Mouse (Mus musculus): ENCODE measurements around the gene Hist1h1a. TPM values are rescaled to one million over a fixed set of nuclear protein-coding genes. Genes with fewer than 3 reads are reported as not detected.
"Not testable (repeated sequence)": the region's sequence is repeated elsewhere in the genome, so short reads cannot be mapped to it uniquely, and the experiment has no call there.

The Hist1h1a gene
- total RNA-seq, 2 experiments from 2014 or later = 219 to 236 TPM

GRCm38 (mm10) chr13:23760240-23760971 lies 3.1 kb upstream of the Hist1h1a start:
- peak; percentile 16 for DNase-seq

GRCm38 (mm10) chr13:23760972-23761864 lies 2.2 kb upstream of the Hist1h1a start, which contains the start of gene Hist1h4a:
Gene Hist1h4a, minus strand, starts transcription at chr13:23761230.
- peak; percentile 99 for DNase-seq

GRCm38 (mm10) chr13:23761871-23762821 lies 1.3 kb upstream of the Hist1h1a start, which contains the start of gene Hist1h3a:
Gene Hist1h3a, minus strand, starts transcription at chr13:23762386.
- DNase-seq = peak; percentile 67

GRCm38 (mm10) chr13:23763242-23763585 lies 252 bp upstream of the Hist1h1a start:
- no peak for DNase-seq

GRCm38 (mm10) chr13:23764324-23765171 lies 1.1 kb downstream of the Hist1h1a start:
- DNase-seq = no peak

- no peak for DNase-seq
These were observed 1.7 kb downstream of the Hist1h1a start for GRCm38 (mm10) chr13:23765172-23765513.

- no peak for DNase-seq
These were observed 3.3 kb downstream of the Hist1h1a start for GRCm38 (mm10) chr13:23766772-23767171.

GRCm38 (mm10) chr13:23768834-23769397 lies 5.5 kb downstream of the Hist1h1a start:
- DNase-seq = no peak

- not testable (repeated sequence) for DNase-seq
These were observed 6.1 kb downstream of the Hist1h1a start, which contains the start of gene Trim38 for GRCm38 (mm10) chr13:23769613-23770012. Gene Trim38, plus strand, starts transcription at chr13:23769913.

GRCm38 (mm10) chr13:23772561-23773313 lies 9.3 kb downstream of the Hist1h1a start:
- DNase-seq = peak; percentile 63

GRCm38 (mm10) chr13:23778339-23778738 lies 14.9 kb downstream of the Hist1h1a start:
- DNase-seq = no peak

- DNase-seq = no peak
These were observed 15.6 kb downstream of the Hist1h1a start for GRCm38 (mm10) chr13:23779025-23779424.

GRCm38 (mm10) chr13:23792520-23792919 lies 29.1 kb downstream of the Hist1h1a start:
- DNase-seq = peak; percentile 56

- DNase-seq = no peak
These were observed 35.9 kb downstream of the Hist1h1a start for GRCm38 (mm10) chr13:23799405-23799804.

- DNase-seq = no peak
These were observed 41.1 kb downstream of the Hist1h1a start for GRCm38 (mm10) chr13:23804532-23804931.

GRCm38 (mm10) chr13:23806422-23807052 lies 43.1 kb downstream of the Hist1h1a start, which contains the start of gene Slc17a2:
Gene Slc17a2, plus strand, starts transcription at chr13:23806993.
- DNase-seq = no peak

Data from heart, postnatal 4 days (tissue).